ENCODE assay signal across 24 mouse cellular contexts in the genomic region with DNA sequence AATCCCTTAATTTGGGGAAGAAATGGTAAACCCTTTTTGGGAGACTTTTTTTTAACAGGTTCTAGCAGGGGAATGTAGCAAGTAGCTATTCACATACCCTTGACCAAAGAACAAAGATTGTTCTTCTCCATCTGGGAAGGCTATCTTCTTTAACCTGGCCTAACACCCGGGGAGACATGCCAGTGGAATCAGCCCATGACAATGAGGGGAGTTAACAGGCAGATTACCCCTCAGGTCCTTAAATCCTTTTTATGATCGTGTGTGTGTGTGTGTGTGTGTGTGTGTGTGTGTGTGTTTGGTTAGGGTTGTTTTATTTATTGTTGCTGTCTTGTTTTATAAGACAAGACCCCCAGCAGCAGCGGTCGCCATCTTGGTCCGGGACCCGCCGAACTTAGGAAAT. TPM values are rescaled to one million over a fixed set of nuclear protein-coding genes. Genes with fewer than 3 reads are reported as not detected.
"Had no signal": no experiment of that assay in that cellular context is flagged by ENCODE, and none has a peak within 500 bp of the region (broad histone marks: within the 10 kb centered on the region; RNA-seq: fewer than 3 reads in every experiment).

No protein-coding gene starts in this region.

- H3K4me2 ChIP-seq: lung, embryonic 14.5 days; midbrain, embryonic 12.5 days; neural tube, embryonic 13.5 days; neural tube, embryonic 15.5 days had no signal

- ATAC-seq: midbrain, embryonic 16.5 days had no signal

- H3K4me1 ChIP-seq: midbrain, embryonic 10.5 days; midbrain, embryonic 12.5 days; neural tube, embryonic 13.5 days; neural tube, embryonic 15.5 days had no signal

- H3K27ac ChIP-seq: midbrain, embryonic 10.5 days; midbrain, embryonic 12.5 days; neural tube, embryonic 13.5 days; neural tube, embryonic 15.5 days had no signal

- H3K9me3 ChIP-seq: midbrain, embryonic 10.5 days; midbrain, embryonic 12.5 days; neural tube, embryonic 13.5 days; neural tube, embryonic 15.5 days had no signal

- H3K4me3 ChIP-seq: midbrain, embryonic 10.5 days; midbrain, embryonic 12.5 days; myocyte; neural tube, embryonic 13.5 days; neural tube, embryonic 15.5 days had no signal

- H3K9ac ChIP-seq: lung, embryonic 14.5 days; midbrain, embryonic 12.5 days; neural tube, embryonic 13.5 days; neural tube, embryonic 15.5 days had no signal

- H3K36me3 ChIP-seq: midbrain, embryonic 10.5 days; midbrain, embryonic 12.5 days; neural tube, embryonic 13.5 days; neural tube, embryonic 15.5 days had no signal

- DNase-seq: lung, embryonic 14.5 days; lung, postnatal 10 days; lung, postnatal 4 days; midbrain, embryonic 14.5 days; retina, postnatal 1 day; right cerebral cortex, adult 18-20 months; right cerebral cortex, postnatal 25 days; right cerebral cortex, postnatal 4 days; spleen, adult 18-20 months; thymus, adult 18-20 months; thymus, postnatal 14 days; thymus, postnatal 36 days had no signal

- H3K27me3 ChIP-seq: midbrain, embryonic 12.5 days; neural tube, embryonic 13.5 days; neural tube, embryonic 15.5 days had no signal

RNA-seq across cellular contexts. Expression of a gene that starts 17.8 kb away (rescaled TPM):
- polyA plus RNA-seq: lung, embryonic 14.5 days; stomach, embryonic 14.5 days had no signal

RNA-seq across cellular contexts. Expression of a gene that starts 57.8 kb away (rescaled TPM):
- total RNA-seq: megakaryocyte, adult 5-6 weeks; megakaryocyte-erythroid progenitor cell, adult 5-6 weeks had no signal
- polyA plus RNA-seq: lung, embryonic 14.5 days; lung, embryonic 16.5 days; midbrain, embryonic 10.5 days; midbrain, embryonic 12.5 days; midbrain, embryonic 14.5 days; midbrain, embryonic 16.5 days; myocyte; neural tube, embryonic 11.5 days; neural tube, embryonic 13.5 days; neural tube, embryonic 15.5 days; stomach, embryonic 14.5 days; stomach, embryonic 16.5 days had no signal
